Mouse (Mus musculus): ENCODE measurements around the gene Ptafr. TPM values are rescaled to one million over a fixed set of nuclear protein-coding genes. Genes with fewer than 3 reads are reported as not detected.
A peak's percentile ranks its signal among the peaks of the same experiment; 100 is the strongest.

The Ptafr gene
- polyA plus RNA-seq, 1 experiment = 6.7 TPM

DNA sequence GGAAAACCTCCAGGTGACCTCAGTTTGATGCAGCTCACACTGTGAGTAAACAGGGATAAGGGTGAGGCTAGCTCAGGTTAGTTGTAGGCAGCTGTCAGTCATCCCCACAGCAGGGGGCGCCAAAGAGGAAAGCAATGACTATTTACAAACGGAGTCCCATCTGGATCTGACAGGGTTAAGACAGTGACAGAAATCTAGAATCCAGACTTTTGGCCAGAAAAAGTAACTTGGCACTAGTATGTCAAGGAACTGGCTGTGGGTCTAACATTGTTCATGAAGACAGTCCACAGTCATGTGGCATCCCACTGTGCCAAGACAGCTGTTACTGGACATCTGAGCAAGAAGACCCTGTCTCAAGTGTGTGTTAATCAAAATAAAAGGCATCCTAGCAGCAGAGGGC is 65.0 kb downstream of the Ptafr start:
- WGBS = 16% methylated on average over 2 of the region's 2 CpGs
- H3K4me1 ChIP-seq (ENCODE audit: control insufficient read depth, insufficient read depth, low read length) = peaks cover 3% of the 10 kb centered on the region; the same call in 1 of the 2 replicates
- peak; percentile 75 for TF ChIP-seq CTCF (IDR thresholded peaks at IDR 0.05; ENCODE audit: control insufficient read depth, insufficient read depth, low read length)
- TF ChIP-seq POLR2A (IDR thresholded peaks at IDR 0.05; ENCODE audit: borderline replicate concordance, control insufficient read depth, low read depth, low read length) = no peak
- no peak overlapping the region for H3K4me3 ChIP-seq (replicated peaks; ENCODE audit: control insufficient read depth, low read depth, low read length)
- no peak overlapping the region for H3K27ac ChIP-seq (ENCODE audit: control insufficient read depth, insufficient read depth, low read depth, low read length, poor library complexity)

Other genes starting within 250 kb of the Ptafr start
- gene Trnau1ap, start 234.5 kb upstream of the Ptafr start, polyA plus RNA-seq (2011; ENCODE audit: insufficient read depth, insufficient read length, low replicate concordance, missing spikeins) = 32.1 and 40.3 TPM in 2 replicates
- 48.8 and 58.7 TPM in 2 replicates for gene Rcc1, start 210.5 kb upstream of the Ptafr start, polyA plus RNA-seq (2011; ENCODE audit: insufficient read depth, insufficient read length, low replicate concordance, missing spikeins)
- gene Phactr4, start 141.6 kb upstream of the Ptafr start, polyA plus RNA-seq (2011; ENCODE audit: insufficient read depth, insufficient read length, low replicate concordance, missing spikeins) = 10.9 and 21.5 TPM in 2 replicates
- gene Med18, start 100.1 kb upstream of the Ptafr start, polyA plus RNA-seq (2011; ENCODE audit: insufficient read depth, insufficient read length, low replicate concordance, missing spikeins) = 9.5 and 19.3 TPM in 2 replicates
- 5.4 and 20.0 TPM in 2 replicates for gene Sesn2, start 53.6 kb upstream of the Ptafr start, polyA plus RNA-seq (2011; ENCODE audit: insufficient read depth, insufficient read length, low replicate concordance, missing spikeins)
- gene Atpif1, start 30.4 kb upstream of the Ptafr start, polyA plus RNA-seq (2011; ENCODE audit: insufficient read depth, insufficient read length, low replicate concordance, missing spikeins) = 886 and 890 TPM in 2 replicates
- gene Dnajc8, start 28.5 kb upstream of the Ptafr start, polyA plus RNA-seq (2011; ENCODE audit: insufficient read depth, insufficient read length, low replicate concordance, missing spikeins) = 128 and 173 TPM in 2 replicates
- gene Eya3, start 74.9 kb downstream of the Ptafr start, polyA plus RNA-seq (2011; ENCODE audit: insufficient read depth, insufficient read length, low replicate concordance, missing spikeins) = 15.3 and 22.5 TPM in 2 replicates
- 0.52 and 2.3 TPM in 2 replicates for gene Xkr8, start 168.5 kb downstream of the Ptafr start, polyA plus RNA-seq (2011; ENCODE audit: insufficient read depth, insufficient read length, low replicate concordance, missing spikeins)
- gene Smpdl3b, start 193.2 kb downstream of the Ptafr start, polyA plus RNA-seq (2011; ENCODE audit: insufficient read depth, insufficient read length, low replicate concordance, missing spikeins) = 1.7 TPM in 1 of 2 replicates, not detected in the other
- gene Rpa2, start 204.3 kb downstream of the Ptafr start, polyA plus RNA-seq (2011; ENCODE audit: insufficient read depth, insufficient read length, low replicate concordance, missing spikeins) = 52.3 and 67.6 TPM in 2 replicates
- gene Themis2, start 232.3 kb downstream of the Ptafr start, polyA plus RNA-seq (2011; ENCODE audit: insufficient read depth, insufficient read length, low replicate concordance, missing spikeins) = 10.5 and 22.4 TPM in 2 replicates